Mouse (Mus musculus): ENCODE data around the gene Rpl19. TPM values are rescaled to one million over a fixed set of nuclear protein-coding genes. Genes with fewer than 3 reads are reported as not detected.
A peak's percentile ranks its signal among the peaks of the same experiment; 100 is the strongest.

Gene Rpl19
- polyA plus RNA-seq, 1 experiment from 2014 or later = 820 TPM

DNA sequence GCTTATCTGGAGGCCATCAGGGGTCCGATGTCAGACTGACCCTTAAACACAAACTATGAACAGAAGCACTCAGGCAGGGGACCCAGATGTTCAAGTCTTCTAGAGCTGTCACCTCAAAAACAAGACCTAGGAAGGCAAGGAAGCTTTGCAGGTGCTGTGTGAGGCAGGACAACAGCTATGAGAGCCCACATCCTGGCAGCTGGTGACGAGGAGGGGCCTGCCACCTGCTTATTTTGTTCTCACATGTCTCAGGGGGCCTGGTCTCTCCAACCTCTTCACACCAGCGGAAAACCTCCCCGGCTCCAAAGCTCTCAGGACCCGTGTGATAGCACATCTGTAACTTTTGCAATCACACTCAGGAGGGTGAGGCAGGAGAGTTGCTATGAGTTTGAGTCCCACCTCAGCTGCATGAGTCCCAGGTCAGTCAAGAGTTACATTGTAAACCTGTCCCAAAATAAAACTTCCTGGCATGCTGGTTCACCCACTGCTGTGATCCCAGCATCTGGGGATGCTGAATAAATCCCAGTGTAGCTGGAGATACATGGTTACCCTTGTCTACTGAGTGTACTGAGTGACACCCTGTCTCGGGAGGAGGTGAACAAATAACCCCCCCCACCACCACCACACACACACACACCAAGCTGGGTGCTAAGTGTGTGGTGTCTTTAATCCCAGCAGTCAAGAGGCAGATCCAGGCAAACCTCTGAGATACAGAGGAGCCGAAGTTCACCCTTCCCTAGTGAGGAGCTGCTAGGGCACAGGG lies 26.0 kb upstream of the Rpl19 start:
- Histone ChIP-seq H3K27me3 (peaks cover 72% of the 10 kb centered on the region), H3K4me3 (replicated peaks) (no peak overlapping the region), H3K4me2 (no peak overlapping the region), H3K4me1 (replicated peaks) (peaks cover 61% of the 10 kb centered on the region), H3K9me3 (replicated peaks) (no peaks in the 10 kb centered on the region), H3K36me3 (no peaks in the 10 kb centered on the region), H3K27ac (no peak overlapping the region; the same call in none of the 2 replicates), H3K9ac (no peak overlapping the region)
- DNase-seq (no peak), ATAC-seq (ENCODE audit: low read depth) (no peak)
- WGBS (ENCODE audit: insufficient replicate concordance) = 29% methylated on average over 7 of the region's 7 CpGs

DNA sequence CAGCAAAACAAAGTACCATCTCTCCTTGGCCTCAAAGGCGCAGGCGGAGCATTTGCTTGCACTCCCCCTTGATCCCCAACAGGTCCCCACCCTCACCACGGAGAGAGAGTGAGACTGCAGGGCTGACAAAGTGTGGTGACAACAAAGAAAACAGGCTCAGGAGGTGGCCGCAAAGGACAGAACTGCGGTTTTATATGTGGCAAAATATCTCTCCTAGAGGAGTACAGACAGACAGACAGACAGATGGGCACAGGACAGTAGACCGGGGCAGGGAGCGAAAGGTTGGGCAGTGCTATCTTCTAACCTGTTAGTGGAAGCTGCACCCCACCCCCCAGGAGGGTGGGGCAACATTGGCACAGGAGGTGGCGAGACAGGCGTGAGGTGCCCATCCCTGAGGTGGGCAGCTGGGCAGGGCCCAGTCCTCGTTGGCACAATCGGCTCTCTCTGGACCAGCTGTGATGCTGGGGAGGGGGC lies 25.1 kb upstream of the Rpl19 start:
- H3K4me1 ChIP-seq (replicated peaks) = peaks cover 55% of the 10 kb centered on the region
- no peak overlapping the region for H3K27ac ChIP-seq
- no peaks in the 10 kb centered on the region for H3K9me3 ChIP-seq (replicated peaks)
- peaks cover 65% of the 10 kb centered on the region for H3K27me3 ChIP-seq
- H3K9ac ChIP-seq = no peak overlapping the region
- no peak overlapping the region for H3K4me2 ChIP-seq
- DNase-seq (no peak), ATAC-seq (ENCODE audit: low read depth) (no peak)
- H3K4me3 ChIP-seq (replicated peaks) = no peak overlapping the region
- H3K36me3 ChIP-seq = no peaks in the 10 kb centered on the region
- WGBS (ENCODE audit: insufficient replicate concordance) = 35% methylated on average over 11 of the region's 11 CpGs

DNA sequence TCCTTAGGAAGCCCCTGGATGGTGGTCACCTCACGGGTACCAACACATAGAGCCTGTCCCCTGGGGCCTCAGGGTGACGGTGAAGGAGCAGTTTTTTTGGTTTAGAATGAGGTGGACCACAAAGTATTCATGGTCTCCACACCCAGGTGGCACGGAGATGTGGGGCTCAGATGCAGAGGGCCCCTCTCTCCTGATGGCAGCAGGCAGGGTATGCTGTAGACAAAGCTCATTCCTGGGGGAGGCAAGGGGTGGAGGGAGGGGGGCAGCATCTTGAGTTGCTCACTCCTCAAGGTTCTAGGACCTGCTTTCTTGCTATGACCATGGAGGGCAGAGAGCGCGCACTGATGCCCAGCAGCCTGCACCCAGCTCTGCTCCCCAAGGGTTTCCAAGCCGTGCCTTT lies 24.5 kb upstream of the Rpl19 start:
- H3K9me3 ChIP-seq (replicated peaks) = no peaks in the 10 kb centered on the region
- no peak overlapping the region for H3K9ac ChIP-seq
- no peak overlapping the region for H3K4me2 ChIP-seq
- no peak for DNase-seq
- peaks cover 49% of the 10 kb centered on the region for H3K4me1 ChIP-seq (replicated peaks)
- no peak overlapping the region for H3K27ac ChIP-seq
- H3K36me3 ChIP-seq = no peaks in the 10 kb centered on the region
- ATAC-seq (ENCODE audit: low read depth) = no peak
- H3K27me3 ChIP-seq = peaks cover 61% of the 10 kb centered on the region
- WGBS (ENCODE audit: insufficient replicate concordance) = 59% methylated on average over 6 of the region's 6 CpGs
- H3K4me3 ChIP-seq (replicated peaks) = no peak overlapping the region

DNA sequence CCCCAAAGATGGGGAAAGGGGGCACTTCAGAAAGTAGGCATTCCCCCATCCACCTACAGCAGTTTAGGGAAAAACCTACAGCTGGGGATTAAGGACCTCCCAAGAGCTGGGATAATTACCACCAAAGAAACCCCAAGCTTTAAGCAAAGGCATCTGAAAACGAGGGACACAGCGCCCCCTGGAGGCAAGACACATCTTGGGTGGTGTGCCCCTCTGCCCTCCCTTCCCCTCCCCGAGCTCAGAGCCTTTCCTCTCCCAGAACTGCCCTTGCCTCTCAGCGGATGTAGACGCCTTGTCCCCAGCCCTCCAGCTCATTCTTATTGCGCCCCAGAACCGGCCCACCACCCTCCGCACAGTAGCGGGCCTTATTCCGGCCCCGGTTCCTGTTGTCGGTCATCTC lies 23.9 kb upstream of the Rpl19 start:
- peaks cover 61% of the 10 kb centered on the region for H3K27me3 ChIP-seq
- H3K27ac ChIP-seq = no peak overlapping the region
- peak overlapping the region; percentile 22 for H3K4me3 ChIP-seq (replicated peaks)
- ATAC-seq (ENCODE audit: low read depth) = no peak
- H3K4me2 ChIP-seq = peak overlapping the region; percentile 57
- peaks cover 44% of the 10 kb centered on the region for H3K4me1 ChIP-seq (replicated peaks)
- 4% methylated on average over 12 of the region's 12 CpGs for WGBS (ENCODE audit: insufficient replicate concordance)
- H3K9me3 ChIP-seq (replicated peaks) = no peaks in the 10 kb centered on the region
- H3K9ac ChIP-seq = peak overlapping the region; percentile 8; the same call in 1 of the 2 replicates
- peak; percentile 59 for DNase-seq
- H3K36me3 ChIP-seq = no peaks in the 10 kb centered on the region

DNA sequence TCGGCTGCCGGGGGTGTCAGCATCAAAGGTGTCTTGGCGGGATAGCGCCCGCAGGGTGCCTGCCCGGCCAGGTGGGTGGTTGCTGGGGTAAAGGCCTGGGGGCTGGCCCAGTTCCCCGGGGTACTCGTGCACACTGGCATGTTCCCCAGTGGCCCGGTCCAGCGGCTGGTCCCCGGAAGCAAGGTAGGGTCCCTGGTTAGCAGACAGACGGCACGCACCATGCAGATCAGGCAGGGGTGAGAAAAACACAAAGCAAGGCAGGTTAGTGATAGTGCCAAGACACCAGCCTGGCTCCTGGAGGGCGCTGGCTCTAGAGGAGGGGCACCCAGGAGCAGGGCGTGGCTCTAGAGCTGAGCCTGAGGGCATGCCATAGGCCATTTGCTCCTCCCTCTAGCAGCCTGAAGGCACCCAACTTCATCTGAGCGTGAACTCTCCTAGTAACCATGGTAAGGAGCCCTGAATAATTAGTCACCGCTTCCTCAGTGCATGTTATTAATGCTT lies 23.3 kb upstream of the Rpl19 start:
- Histone ChIP-seq H3K27me3 (peaks cover 56% of the 10 kb centered on the region), H3K4me1 (replicated peaks) (peaks cover 39% of the 10 kb centered on the region), H3K27ac (no peak overlapping the region), H3K9ac (no peak overlapping the region), H3K36me3 (no peaks in the 10 kb centered on the region), H3K9me3 (replicated peaks) (no peaks in the 10 kb centered on the region), H3K4me2 (peak overlapping the region; percentile 57), H3K4me3 (replicated peaks) (peak overlapping the region; percentile 22)
- 32% methylated on average over 17 of the region's 17 CpGs for WGBS (ENCODE audit: insufficient replicate concordance)
- ATAC-seq (ENCODE audit: low read depth) = no peak
- DNase-seq = peak; percentile 25

DNA sequence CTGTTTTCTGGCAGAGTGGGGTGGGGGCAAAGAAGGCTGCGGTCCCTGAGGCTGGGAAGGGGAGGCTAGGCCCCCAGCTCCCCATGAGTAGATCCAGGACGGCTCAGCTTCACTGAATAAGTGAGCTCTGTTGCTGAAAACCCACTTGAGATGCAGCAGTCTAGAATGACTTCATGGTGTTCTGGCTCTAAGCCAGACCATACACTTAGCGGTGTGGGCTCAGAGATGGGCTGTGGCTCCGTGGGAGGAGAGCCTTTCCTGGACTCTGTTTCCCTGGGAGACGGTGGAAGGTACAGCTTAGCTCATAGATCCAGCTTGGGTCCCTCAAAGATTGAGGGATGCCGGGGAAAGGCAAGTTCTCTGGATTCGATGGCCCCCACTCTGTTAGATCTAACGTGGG lies 22.3 kb upstream of the Rpl19 start:
- no peak overlapping the region for H3K4me2 ChIP-seq
- WGBS (ENCODE audit: insufficient replicate concordance) = 69% methylated on average over 8 of the region's 8 CpGs
- peaks cover 31% of the 10 kb centered on the region for H3K4me1 ChIP-seq (replicated peaks)
- ATAC-seq (ENCODE audit: low read depth) (no peak), DNase-seq (no peak)
- H3K27me3 ChIP-seq = peaks cover 53% of the 10 kb centered on the region
- no peaks in the 10 kb centered on the region for H3K9me3 ChIP-seq (replicated peaks)
- no peak overlapping the region for H3K27ac ChIP-seq
- no peak overlapping the region for H3K4me3 ChIP-seq (replicated peaks)
- no peaks in the 10 kb centered on the region for H3K36me3 ChIP-seq
- no peak overlapping the region for H3K9ac ChIP-seq

DNA sequence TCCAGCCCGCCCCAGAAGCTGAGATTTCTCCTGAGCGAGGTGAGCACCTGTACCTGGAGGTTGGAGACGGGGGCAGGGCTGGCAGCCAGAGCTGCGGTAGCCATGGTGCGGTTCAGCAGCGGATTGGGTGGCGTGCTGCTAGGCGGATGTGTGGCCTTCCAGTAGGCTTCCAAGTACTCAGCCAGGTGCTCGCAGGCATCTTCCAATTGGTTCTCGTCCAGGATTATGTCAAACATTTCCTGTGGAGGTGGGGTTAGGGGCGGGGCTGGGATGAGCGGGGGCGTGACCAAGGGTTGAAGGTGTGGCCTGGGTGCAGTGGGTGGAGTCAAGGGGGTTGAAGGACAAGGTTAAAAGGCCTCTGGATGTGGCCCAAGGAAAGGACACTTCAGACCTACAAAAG lies 21.4 kb upstream of the Rpl19 start:
- H3K4me3 ChIP-seq (replicated peaks) = no peak overlapping the region
- ATAC-seq (ENCODE audit: low read depth) = peak; percentile 32; the same call in 1 of the 2 replicates
- peaks cover 45% of the 10 kb centered on the region for H3K27me3 ChIP-seq
- H3K4me2 ChIP-seq = peak overlapping the region; percentile 21; the same call in 1 of the 2 replicates
- no peak overlapping the region for H3K27ac ChIP-seq
- H3K36me3 ChIP-seq = no peaks in the 10 kb centered on the region
- no peak for DNase-seq
- H3K9me3 ChIP-seq (replicated peaks) = no peaks in the 10 kb centered on the region
- H3K9ac ChIP-seq = no peak overlapping the region
- 28% methylated on average over 13 of the region's 13 CpGs for whole genome bisulfite sequencing (ENCODE audit: insufficient replicate concordance)
- H3K4me1 ChIP-seq (replicated peaks) = peaks cover 23% of the 10 kb centered on the region

DNA sequence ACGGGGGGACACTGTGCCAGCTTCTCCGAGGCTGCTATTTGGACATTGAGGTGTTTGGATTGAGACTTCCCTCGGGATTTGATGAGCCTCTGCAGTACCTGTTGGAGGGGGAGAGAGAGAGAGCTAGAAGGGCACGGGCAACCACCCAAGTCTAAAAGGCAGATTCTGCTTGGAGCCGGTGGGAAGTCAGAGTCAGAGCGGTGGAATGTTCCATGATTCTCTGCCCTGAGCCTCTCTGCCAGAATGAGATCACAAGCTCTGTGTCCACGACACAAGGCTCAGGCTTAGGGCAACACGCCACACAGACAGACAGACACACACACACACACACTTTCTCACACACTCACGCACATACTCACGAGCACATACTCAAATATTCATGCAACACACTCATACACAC lies 20.8 kb upstream of the Rpl19 start:
- ATAC-seq (ENCODE audit: low read depth) (no peak), DNase-seq (no peak)
- H3K27me3 ChIP-seq = peaks cover 45% of the 10 kb centered on the region
- no peaks in the 10 kb centered on the region for H3K9me3 ChIP-seq (replicated peaks)
- H3K9ac ChIP-seq = no peak overlapping the region
- 72% methylated on average over 10 of the region's 10 CpGs for WGBS (ENCODE audit: insufficient replicate concordance)
- H3K4me3 ChIP-seq (replicated peaks) = no peak overlapping the region
- peaks cover 19% of the 10 kb centered on the region for H3K4me1 ChIP-seq (replicated peaks)
- H3K36me3 ChIP-seq = no peaks in the 10 kb centered on the region
- H3K27ac ChIP-seq = no peak overlapping the region
- no peak overlapping the region for H3K4me2 ChIP-seq

DNA sequence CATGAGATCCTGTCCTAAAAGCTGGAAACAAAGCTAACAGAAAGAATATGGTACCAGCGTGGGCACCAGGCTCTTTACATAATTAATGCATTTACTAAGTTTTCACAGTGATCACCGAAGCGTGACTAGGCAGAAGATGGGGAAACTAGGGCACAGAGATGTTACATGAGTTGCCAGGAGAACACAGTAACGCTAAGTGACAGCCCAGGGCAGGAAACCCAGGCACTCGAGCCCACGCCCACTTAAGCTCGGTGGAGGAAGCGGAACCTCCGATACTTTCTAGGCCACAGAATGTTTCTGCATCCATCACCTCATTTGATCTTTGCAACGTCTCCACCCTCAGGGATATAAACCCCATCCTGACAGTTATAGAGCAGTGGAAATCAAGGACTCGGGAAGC lies 18.4 kb upstream of the Rpl19 start:
- 45% methylated on average over 11 of the region's 11 CpGs for WGBS (ENCODE audit: insufficient replicate concordance)

DNA sequence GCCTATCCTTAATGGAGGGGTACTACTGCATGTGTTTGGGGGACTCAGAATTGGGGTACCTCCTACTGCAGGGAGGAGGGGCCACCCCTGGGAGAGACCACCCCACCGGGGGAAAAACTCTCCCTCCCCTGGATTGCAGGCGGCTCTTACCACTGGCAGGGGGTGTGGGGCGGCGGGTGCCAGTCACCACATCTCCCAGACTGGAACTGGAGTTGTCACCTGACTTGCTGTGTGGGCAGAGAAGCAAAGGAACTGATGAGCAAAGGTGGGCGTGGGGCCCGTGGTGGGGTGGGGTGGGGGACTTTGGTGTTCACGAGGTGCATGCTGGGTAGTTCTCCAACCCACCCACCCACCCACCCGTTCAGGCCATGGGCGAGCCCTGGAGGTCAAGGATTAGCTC lies 14.8 kb upstream of the Rpl19 start:
- Histone ChIP-seq H3K27ac (no peak overlapping the region), H3K4me1 (replicated peaks) (no peaks in the 10 kb centered on the region), H3K9ac (no peak overlapping the region), H3K36me3 (no peaks in the 10 kb centered on the region), H3K27me3 (peaks cover 32% of the 10 kb centered on the region), H3K4me2 (no peak overlapping the region), H3K9me3 (replicated peaks) (no peaks in the 10 kb centered on the region), H3K4me3 (replicated peaks) (no peak overlapping the region)
- WGBS (ENCODE audit: insufficient replicate concordance) = 38% methylated on average over 9 of the region's 9 CpGs
- ATAC-seq (ENCODE audit: low read depth) = no peak
- DNase-seq = no peak

More for the DNA sequence above, 18.4 kb upstream of the Rpl19 start:
- no peak overlapping the region for H3K9ac ChIP-seq
- no peak for ATAC-seq (ENCODE audit: low read depth)
- H3K4me2 ChIP-seq = no peak overlapping the region
- no peak overlapping the region for H3K4me3 ChIP-seq (replicated peaks)
- no peaks in the 10 kb centered on the region for H3K9me3 ChIP-seq (replicated peaks)
- DNase-seq = no peak
- no peaks in the 10 kb centered on the region for H3K36me3 ChIP-seq
- peaks cover 46% of the 10 kb centered on the region for H3K27me3 ChIP-seq
- peaks cover 6% of the 10 kb centered on the region for H3K4me1 ChIP-seq (replicated peaks)
- no peak overlapping the region for H3K27ac ChIP-seq

DNA sequence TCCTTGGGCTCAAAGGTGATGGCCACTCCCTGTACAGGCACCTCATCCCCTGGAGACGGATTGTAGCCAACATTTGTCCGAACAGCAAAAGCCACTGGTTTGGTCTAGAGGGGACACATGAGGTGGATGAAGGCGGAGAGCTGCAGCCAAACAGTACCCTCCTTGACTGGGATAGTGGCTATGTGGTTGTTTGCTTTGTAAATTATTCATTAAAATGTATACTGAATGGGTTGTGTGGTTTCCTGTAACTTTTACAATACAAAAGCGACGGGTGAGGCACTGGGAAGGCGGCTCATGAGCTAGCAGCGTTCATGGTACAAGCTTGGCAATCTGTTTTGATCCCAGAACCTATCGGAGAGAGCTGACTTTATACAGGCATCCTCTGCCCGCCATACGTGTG lies 13.7 kb upstream of the Rpl19 start:
- ATAC-seq (ENCODE audit: low read depth) = no peak
- Histone ChIP-seq H3K27ac (no peak overlapping the region), H3K4me2 (no peak overlapping the region), H3K27me3 (peaks cover 36% of the 10 kb centered on the region), H3K9me3 (replicated peaks) (no peaks in the 10 kb centered on the region), H3K36me3 (no peaks in the 10 kb centered on the region), H3K4me1 (replicated peaks) (no peaks in the 10 kb centered on the region), H3K4me3 (replicated peaks) (no peak overlapping the region), H3K9ac (no peak overlapping the region)
- WGBS (ENCODE audit: insufficient replicate concordance) = 73% methylated on average over 10 of the region's 10 CpGs
- no peak for DNase-seq

DNA sequence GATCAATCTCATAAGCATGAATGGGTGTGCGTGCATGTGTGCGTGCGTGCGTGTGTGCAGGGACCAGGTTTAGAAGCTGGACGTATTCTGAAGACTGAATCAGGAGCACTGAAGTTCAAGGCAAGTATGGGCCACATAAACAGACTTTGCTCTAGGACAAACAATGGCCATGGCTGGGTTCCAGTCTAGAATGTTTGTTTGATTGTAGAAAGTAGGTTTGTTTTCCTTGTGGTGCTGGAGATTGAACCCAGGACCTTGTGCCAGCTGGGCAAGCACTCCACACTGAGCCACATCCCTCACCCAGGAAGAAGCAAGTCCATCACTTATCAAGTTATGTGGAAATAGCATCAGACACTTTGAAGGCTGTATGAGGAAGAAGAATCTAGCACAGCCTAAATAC lies 10.3 kb upstream of the Rpl19 start:
- no peak overlapping the region for H3K4me2 ChIP-seq
- H3K27ac ChIP-seq = no peak overlapping the region
- H3K36me3 ChIP-seq = no peaks in the 10 kb centered on the region
- whole genome bisulfite sequencing (ENCODE audit: insufficient replicate concordance) = 84% methylated on average over 5 of the region's 5 CpGs
- H3K9ac ChIP-seq = no peak overlapping the region
- peaks cover 50% of the 10 kb centered on the region for H3K27me3 ChIP-seq
- ATAC-seq (ENCODE audit: low read depth) (no peak), DNase-seq (no peak)
- no peak overlapping the region for H3K4me3 ChIP-seq (replicated peaks)
- no peaks in the 10 kb centered on the region for H3K9me3 ChIP-seq (replicated peaks)
- peaks cover 8% of the 10 kb centered on the region for H3K4me1 ChIP-seq (replicated peaks)

Data from liver, embryonic 13.5 days (tissue).